Mouse (Mus musculus): Measurements from ENCODE around the gene Dpf3. TPM values are rescaled to one million over a fixed set of nuclear protein-coding genes. Genes with fewer than 3 reads are reported as not detected.

Gene Dpf3
- total RNA-seq, 2 experiments from 2014 or later = 21.7 to 23.7 TPM

- DNase-seq (ENCODE audit: low spot score) = no peak
Measured at GRCm38 (mm10) chr12:83470085-83470484, 17.4 kb downstream of the Dpf3 start.

GRCm38 (mm10) chr12:83466508-83467430, 20.7 kb downstream of the Dpf3 start:
- no peak for DNase-seq (ENCODE audit: low spot score)

DNA sequence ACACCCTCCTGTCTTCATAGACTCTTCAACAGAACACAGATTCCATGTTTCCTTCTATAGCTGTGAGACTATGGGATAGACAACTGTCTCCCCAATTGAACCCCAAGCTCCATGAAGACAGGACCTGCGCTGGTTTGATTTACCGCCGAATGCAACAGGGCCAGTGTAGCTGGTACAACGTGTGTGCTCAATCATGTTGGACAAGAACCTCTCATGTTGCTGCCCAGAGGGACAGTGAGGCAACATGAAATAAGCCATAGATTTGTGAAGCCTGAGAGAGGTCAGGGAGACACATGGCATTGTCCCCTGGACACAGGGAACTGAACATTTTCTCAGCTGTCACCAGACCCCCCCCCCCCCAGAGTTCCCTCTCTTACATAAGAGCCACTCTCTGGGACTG, 21.5 kb downstream of the Dpf3 start:
- no peak for DNase-seq (ENCODE audit: low spot score)

GRCm38 (mm10) chr12:83460272-83460671, 27.2 kb downstream of the Dpf3 start:
- DNase-seq (ENCODE audit: low spot score) = no peak

- no peak for DNase-seq (ENCODE audit: low spot score)
Measured at GRCm38 (mm10) chr12:83454697-83455321, 32.7 kb downstream of the Dpf3 start.

- DNase-seq (ENCODE audit: low spot score) = no peak
Measured at GRCm38 (mm10) chr12:83451850-83452249, 35.7 kb downstream of the Dpf3 start.

- no peak for DNase-seq (ENCODE audit: low spot score)
Measured at GRCm38 (mm10) chr12:83450471-83450870, 37.0 kb downstream of the Dpf3 start.

GRCm38 (mm10) chr12:83449202-83449601, 38.3 kb downstream of the Dpf3 start:
- DNase-seq (ENCODE audit: low spot score) = no peak

DNA sequence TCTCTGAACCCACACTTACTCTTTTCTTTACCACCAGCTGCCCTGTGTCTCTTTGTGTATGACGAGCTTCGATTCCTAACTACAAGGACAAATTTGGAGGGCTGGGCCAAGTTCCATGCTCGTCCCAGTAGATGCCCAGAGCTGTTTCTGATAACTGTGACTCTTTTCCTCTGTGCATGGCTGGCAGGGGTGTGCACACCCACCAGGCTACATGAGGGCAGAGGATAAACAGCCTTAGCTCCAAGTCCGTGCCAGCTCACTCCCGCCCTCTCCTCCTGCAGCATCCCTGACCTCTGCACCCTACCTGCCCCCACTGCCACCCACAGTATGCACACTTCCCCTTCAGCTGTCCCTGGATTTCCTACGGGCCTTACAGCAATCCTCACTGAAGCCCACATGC, 41.9 kb downstream of the Dpf3 start:
- no peak for DNase-seq (ENCODE audit: low spot score)

DNA sequence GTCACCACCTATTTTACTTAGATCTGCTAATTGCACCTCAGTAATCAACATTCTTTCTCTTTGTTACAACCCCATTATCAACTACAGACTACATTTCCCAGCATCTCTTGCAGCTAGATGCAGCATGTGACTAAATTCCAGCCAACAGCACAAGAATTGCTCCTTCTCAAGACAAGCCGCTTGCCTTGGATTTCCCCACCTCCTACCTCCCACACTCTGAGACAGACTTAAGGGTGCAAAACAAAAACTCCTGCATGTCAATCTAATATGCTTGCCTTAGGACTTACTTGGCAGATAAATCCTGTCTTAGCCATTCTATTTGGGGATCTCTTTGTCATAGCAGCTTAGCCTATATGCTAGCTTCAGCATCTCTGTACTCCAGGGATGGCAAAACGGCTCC, 43.1 kb downstream of the Dpf3 start:
- DNase-seq (ENCODE audit: low spot score) = no peak

- DNase-seq (ENCODE audit: low spot score) = no peak
Measured at GRCm38 (mm10) chr12:83438002-83438401, 49.5 kb downstream of the Dpf3 start.

DNA sequence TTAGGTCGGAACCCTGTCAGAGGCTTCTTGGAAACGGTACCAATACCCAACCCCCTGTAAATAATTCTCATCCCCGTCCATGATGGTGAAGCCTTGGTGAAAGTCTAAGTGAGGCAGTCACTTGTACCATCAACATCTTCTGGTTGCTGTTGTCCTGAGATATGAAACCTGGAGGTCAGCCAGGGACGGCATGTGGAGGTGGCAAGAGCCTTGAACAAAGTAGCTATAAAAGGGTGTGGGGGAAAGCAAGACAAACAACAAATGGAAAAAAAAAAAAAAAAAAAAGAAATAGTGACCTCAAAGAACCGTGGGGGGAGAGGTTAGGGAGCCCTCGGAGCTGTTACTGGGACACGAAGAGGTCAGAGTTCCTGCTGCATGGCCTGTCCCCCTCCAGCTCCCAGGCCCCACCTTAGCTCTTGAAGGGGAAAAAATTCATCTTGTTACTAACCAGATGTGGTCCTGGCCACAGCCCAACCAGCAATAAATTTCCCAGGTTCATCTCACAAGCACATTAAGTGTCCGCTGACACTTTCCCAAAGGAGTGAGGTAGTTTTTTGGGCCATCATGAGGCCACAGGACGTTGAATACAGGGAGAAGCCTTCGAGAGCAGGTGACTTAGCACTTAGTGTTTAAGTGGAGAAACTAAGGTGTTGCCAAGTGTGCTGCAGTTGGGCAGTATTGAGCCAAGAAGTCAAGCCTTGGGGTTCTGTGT, 53.4 kb downstream of the Dpf3 start:
- DNase-seq (ENCODE audit: low spot score) = no peak

GRCm38 (mm10) chr12:83433436-83433835, 54.1 kb downstream of the Dpf3 start:
- no peak for DNase-seq (ENCODE audit: low spot score)

DNA sequence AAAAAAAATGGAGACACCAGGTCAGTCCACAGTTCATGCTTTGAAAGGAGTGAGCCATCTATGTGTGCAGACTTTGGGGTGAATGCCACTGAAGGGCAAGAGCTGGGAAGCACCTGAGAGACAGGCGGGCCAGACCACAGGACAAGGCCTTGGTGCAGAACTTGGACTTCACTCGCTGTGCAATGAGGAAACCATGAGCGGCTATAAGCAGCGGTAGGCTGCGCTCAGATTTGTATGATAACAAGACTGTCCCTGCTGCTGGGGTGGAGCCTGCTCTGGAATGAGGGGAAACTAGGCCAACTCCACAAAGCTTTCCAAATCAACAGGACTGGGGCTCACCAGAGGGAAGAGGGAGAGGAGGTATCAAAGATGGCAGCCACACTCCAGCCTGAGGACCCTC, 57.3 kb downstream of the Dpf3 start:
- DNase-seq (ENCODE audit: low spot score) = no peak

DNA sequence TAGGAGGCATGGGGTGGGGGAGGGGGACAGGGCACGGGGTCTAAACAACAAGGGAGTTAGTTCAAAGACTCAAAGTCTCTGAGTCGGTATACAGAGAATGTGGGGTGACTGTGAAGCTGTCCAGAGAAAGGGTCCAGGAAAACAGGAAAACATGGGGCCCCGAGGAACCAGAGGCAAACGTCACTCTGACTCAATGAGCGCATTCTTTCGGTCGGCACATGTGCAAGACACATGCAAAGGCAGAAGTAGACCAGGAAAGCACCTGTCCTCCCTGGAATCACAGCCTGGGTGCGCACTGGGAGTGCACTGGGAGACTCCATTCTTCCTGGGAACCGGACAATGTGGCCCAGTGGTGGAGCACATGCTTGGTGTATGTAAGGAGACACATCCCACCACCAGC, 59.5 kb downstream of the Dpf3 start:
- DNase-seq (ENCODE audit: low spot score) = no peak

DNA sequence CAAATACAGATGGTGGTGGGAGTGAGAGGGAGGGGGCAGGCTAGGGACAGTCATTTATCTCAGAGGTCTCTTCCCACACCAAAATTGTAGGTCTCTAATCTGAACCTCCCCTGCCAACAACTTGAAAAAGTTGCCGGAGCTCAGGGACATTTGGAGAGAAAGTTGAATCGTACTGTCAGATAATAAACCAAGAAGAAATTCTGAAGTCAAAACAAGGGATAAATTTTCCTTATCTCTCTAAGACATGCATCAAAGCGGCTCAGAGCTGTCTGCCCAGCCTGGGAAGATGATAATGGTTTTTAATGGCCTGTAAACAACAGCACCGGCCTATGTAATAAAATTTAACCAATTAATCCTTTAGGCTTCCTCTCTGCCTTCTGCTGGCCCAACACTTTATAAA, 59.9 kb downstream of the Dpf3 start:
- no peak for DNase-seq (ENCODE audit: low spot score)

DNA sequence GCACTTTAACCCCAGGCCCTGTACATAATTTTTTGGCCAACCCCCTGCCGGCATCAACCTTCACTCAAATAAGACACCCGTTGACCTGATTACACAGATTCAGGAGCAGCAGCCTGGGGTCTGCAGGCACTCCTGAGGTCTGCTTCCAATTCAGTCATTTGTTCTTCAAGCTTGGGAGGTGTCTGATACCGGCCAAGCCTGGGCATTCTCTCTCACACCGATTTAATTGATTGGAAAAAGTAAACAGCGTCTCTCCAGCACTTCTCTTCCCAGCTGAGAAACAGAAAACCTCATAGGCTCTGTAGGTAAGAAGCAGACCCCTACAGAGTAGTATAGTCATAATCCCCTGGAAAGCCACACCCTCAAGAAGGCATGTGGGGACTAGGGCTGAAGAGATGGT, 61.2 kb downstream of the Dpf3 start:
- no peak for DNase-seq (ENCODE audit: low spot score)

DNA sequence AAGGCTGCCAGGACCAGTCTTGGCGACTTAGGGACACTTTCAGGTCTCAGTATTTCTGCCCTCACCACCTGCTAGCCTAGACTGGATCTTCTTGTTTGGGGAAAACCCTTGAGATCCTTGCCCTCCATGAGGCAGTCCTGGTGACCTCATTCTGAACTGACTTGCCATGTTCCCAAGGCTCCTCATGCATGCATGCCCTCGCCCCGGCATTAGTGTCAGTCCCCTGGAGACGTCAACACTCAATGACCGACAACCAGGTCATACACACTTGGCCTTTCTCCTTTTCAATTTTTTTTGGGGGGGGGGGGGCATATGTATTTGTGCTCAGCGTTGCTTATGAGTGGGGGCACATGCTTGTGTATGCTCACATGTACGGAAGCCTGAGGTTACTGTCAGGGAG, 61.8 kb downstream of the Dpf3 start:
- DNase-seq (ENCODE audit: low spot score) = no peak

- no peak for DNase-seq (ENCODE audit: low spot score)
Measured at GRCm38 (mm10) chr12:83424720-83425444, 62.6 kb downstream of the Dpf3 start.

DNA sequence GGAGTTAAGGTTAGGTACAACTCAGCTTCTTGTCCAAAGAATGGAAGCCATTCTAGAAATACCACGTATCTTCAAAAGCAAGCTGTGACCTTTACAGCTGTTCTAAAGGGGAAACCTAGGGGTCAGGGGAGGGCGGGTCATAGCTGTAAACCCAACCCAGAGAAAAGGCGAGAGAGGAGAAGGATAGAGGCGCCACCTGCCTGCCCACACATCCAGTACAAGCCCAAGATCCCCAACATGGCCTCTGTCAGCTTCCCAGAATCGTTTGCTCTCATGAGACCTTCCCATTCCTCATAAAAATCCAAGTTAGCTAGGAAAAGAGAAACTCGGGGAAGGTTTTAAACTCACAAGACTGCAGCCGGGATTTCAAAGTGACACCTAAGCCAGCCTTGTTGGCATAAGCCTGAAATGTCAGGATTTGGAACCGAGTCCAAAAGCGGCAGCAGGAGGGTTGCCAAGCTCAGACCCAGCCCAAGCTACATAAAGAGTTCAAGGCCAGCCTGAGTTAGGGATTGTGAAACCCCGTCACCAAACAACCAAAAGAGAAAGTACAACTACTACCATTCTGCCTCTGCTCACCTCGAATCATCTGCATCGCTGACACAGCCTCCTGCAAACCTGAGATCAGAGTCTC, 63.3 kb downstream of the Dpf3 start:
- DNase-seq (ENCODE audit: low spot score) = no peak

DNA sequence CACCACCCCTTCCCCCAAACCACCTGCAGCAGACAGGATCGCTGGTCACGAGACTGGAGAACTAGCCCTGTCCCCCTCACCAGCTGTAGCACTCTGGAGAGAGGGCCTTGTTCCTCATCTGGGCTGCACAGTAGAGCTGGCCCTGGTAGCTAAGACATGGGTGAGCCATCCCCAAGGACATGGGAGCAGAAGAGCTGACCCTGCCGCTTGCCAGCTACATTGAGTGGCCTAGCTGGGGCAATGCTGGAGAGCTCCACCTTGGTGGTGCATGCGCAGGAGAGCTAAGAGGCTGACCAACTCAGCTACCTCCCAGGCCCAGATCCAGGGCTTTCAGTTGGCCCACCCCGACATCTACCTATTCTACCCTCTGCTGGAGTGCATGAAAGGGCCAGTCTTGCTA, 67.2 kb downstream of the Dpf3 start:
- no peak for DNase-seq (ENCODE audit: low spot score)
